ENCODE assay signal across 24 mouse cellular contexts in the genomic region with DNA sequence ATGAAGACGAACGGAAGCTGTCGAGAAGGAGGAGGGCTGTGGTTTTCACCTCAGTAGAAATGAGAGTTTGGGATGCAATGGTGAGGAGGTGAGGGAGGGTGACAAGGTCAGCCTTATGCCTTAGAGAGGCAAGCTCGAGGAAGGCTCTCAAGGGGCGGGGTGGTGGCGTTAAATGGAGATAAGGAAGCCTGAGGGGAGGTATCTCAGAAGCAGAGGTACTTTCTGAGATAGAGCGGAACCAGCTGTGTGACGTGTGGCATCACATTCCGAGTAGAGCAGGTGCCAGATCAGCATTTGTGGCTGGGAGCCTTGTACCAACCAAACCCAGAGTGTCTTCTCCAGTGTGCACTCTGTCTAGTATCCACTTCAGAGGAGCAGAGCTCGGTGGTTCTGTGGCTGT.
A peak's percentile ranks its signal among the peaks of the same experiment; 100 is the strongest.
DNase-seq lines count a peak whose midpoint lies in the region; ATAC-seq lines count a peak whose summit lies in the region.
"Had no signal": no experiment of that assay in that cellular context is flagged by ENCODE, and none has a peak within 500 bp of the region (broad histone marks: within the 10 kb centered on the region; RNA-seq: fewer than 3 reads in every experiment).

No protein-coding gene starts in this region.

- ATAC-seq in hindbrain, embryonic 15.5 days (ENCODE audit: low FRiP score, low read depth) = 0 out of 2 replicates have a peak, but pooled peaks have one; percentile 9
- no peak for ATAC-seq in hindbrain, embryonic 12.5 days (ENCODE audit: low FRiP score)
- ATAC-seq: forebrain, embryonic 15.5 days; liver, embryonic 12.5 days; liver, postnatal 0 days; midbrain, embryonic 15.5 days had no signal

- intact Hi-C loops in gastrocnemius, postnatal 36 days (cut with DNase I) = no loop called here
- intact Hi-C loops in left cerebral cortex, postnatal 4 days (cut with DNase I) = no loop called here

- H3K4me1 ChIP-seq in hindbrain, embryonic 15.5 days (replicated peaks) = peaks cover 14% of the 10 kb centered on the region
- H3K4me1 ChIP-seq in hindbrain, embryonic 12.5 days = peaks cover 8% of the 10 kb centered on the region
- H3K4me1 ChIP-seq: liver, embryonic 12.5 days had no signal

- H3K4me2 ChIP-seq in hindbrain, embryonic 15.5 days = no peak overlapping the region
- no peak overlapping the region for H3K4me2 ChIP-seq in hindbrain, embryonic 12.5 days (replicated peaks)
- H3K4me2 ChIP-seq: forebrain, embryonic 15.5 days; heart, embryonic 13.5 days; liver, embryonic 12.5 days; midbrain, embryonic 15.5 days; neural tube, embryonic 15.5 days had no signal

- WGBS in hindbrain, embryonic 15.5 days = 90% methylated on average over 10 of the region's 10 CpGs
- 88% methylated on average over 10 of the region's 10 CpGs for WGBS in hindbrain, embryonic 12.5 days

- H3K9me3 ChIP-seq in hindbrain, embryonic 15.5 days = no peaks in the 10 kb centered on the region
- H3K9me3 ChIP-seq in hindbrain, embryonic 12.5 days (replicated peaks) = no peaks in the 10 kb centered on the region
- H3K9me3 ChIP-seq: forebrain, embryonic 15.5 days; heart, embryonic 13.5 days; hindbrain, embryonic 10.5 days; liver, embryonic 12.5 days; midbrain, embryonic 10.5 days; midbrain, embryonic 15.5 days; neural tube, embryonic 15.5 days had no signal

- no peak overlapping the region for H3K27ac ChIP-seq in hindbrain, embryonic 15.5 days (replicated peaks)
- no peak overlapping the region for H3K27ac ChIP-seq in hindbrain, embryonic 12.5 days
- H3K27ac ChIP-seq: forebrain, embryonic 15.5 days; gastrocnemius, adult 2 months; hindbrain, embryonic 10.5 days; liver, embryonic 12.5 days; macrophage; midbrain, embryonic 10.5 days; midbrain, embryonic 15.5 days; neural tube, embryonic 15.5 days had no signal

- no peak overlapping the region for H3K9ac ChIP-seq in hindbrain, embryonic 15.5 days
- no peak overlapping the region for H3K9ac ChIP-seq in hindbrain, embryonic 12.5 days
- H3K9ac ChIP-seq: forebrain, embryonic 15.5 days; heart, embryonic 13.5 days; liver, embryonic 12.5 days; liver, postnatal 0 days; midbrain, embryonic 15.5 days; neural tube, embryonic 15.5 days had no signal

- no peaks in the 10 kb centered on the region for H3K36me3 ChIP-seq in hindbrain, embryonic 15.5 days
- 0 out of 2 replicates have a peak, but pooled peaks cover 3% of the 10 kb centered on the region for H3K36me3 ChIP-seq in hindbrain, embryonic 12.5 days
- H3K36me3 ChIP-seq: forebrain, embryonic 15.5 days; G1E; heart, embryonic 13.5 days; liver, embryonic 12.5 days; neural tube, embryonic 15.5 days had no signal

- H3K27me3 ChIP-seq in hindbrain, embryonic 15.5 days = no peaks in the 10 kb centered on the region
- no peaks in the 10 kb centered on the region for H3K27me3 ChIP-seq in hindbrain, embryonic 12.5 days
- H3K27me3 ChIP-seq: forebrain, embryonic 15.5 days; heart, embryonic 13.5 days; liver, embryonic 12.5 days; midbrain, embryonic 15.5 days; neural tube, embryonic 15.5 days had no signal

- peak; percentile 1 for DNase-seq in gastrocnemius, postnatal 10 days
- no peak for DNase-seq in gastrocnemius, postnatal 36 days
- peak; percentile 9 for DNase-seq in urinary bladder, adult 2 months (ENCODE audit: low spot score)
- DNase-seq in urinary bladder, postnatal 14 days (ENCODE audit: low spot score) = no peak
- no peak for DNase-seq in left cerebral cortex, postnatal 4 days
- DNase-seq: adrenal gland, postnatal 10 days; cerebellum, adult 8-10 months; cerebellum, postnatal 25 days; gastrocnemius, adult 2 months; heart, postnatal 10 days; liver, postnatal 0 days; retina, postnatal 1 day; spleen, adult 18-20 months had no signal

- no peak overlapping the region for H3K4me3 ChIP-seq in hindbrain, embryonic 15.5 days
- no peak overlapping the region for H3K4me3 ChIP-seq in hindbrain, embryonic 12.5 days
- H3K4me3 ChIP-seq: forebrain, embryonic 15.5 days; gastrocnemius, adult 2 months; heart, embryonic 13.5 days; hindbrain, embryonic 10.5 days; liver, embryonic 12.5 days; midbrain, embryonic 10.5 days; midbrain, embryonic 15.5 days; neural tube, embryonic 15.5 days had no signal

Comparison
In these comparisons a context has a peak if more than half of its experiments do, and no peak if none do; other contexts are left out.
1. DNase-seq: peak in gastrocnemius, postnatal 10 days (single experiment) and urinary bladder, adult 2 months (single experiment); none in gastrocnemius, postnatal 36 days (0 of 2), urinary bladder, postnatal 14 days (single experiment) and left cerebral cortex, postnatal 4 days (single experiment).